Mouse (Mus musculus) lung, adult 2 months (tissue): ENCODE results near the gene Snrk.

Experiments used
- CTCF ChIP-seq: fragments of 200-500 bp; IDR thresholded peaks from 2 replicates; pipeline ENCODE4 v1.5.1; 2011; ENCODE audit warnings: mild to moderate bottlenecking, low read length, control low read depth; ENCODE audit not compliant: insufficient read depth
- POLR2A ChIP-seq: fragments of 200-500 bp; IDR thresholded peaks from 2 replicates; pipeline ENCODE4 v1.6.1; 2011; ENCODE audit warnings: low read depth, mild to moderate bottlenecking, control low read depth, low read length, borderline replicate concordance; ENCODE audit errors: extremely low read depth

GRCm38 (mm10) chr9:122132145-122132544 is 15.1 kb downstream of the Snrk start:
- no peak for TF ChIP-seq POLR2A
- TF ChIP-seq CTCF: no peak
